Mouse (Mus musculus) MEL (cell line): Measurements from ENCODE around the gene Trpt1. TPM values are rescaled to one million over a fixed set of nuclear protein-coding genes. Genes with fewer than 3 reads are reported as not detected.

Experiments used
- DNase-seq: peaks from one replicate; pipeline ENCODE4 v3.0.0; 2011; ENCODE audit warnings: low read depth, low spot score
- H3K27ac ChIP-seq: 2 replicates; pipeline ENCODE4 v1.5.1; 2012; ENCODE audit warnings: low read depth, mild to moderate bottlenecking, control low read depth, low read length, moderate library complexity; ENCODE audit not compliant: control insufficient read depth
- H3K27me3 ChIP-seq, 2 experiments: fragments of 150-350 bp in 1 of 2; sonication (generic) in 1 of 2; 2 replicates each; pipeline ENCODE4 v1.6.1; 2012; ENCODE audit warnings: low read length in 2 of 2, mild to moderate bottlenecking in 2 of 2, improper control_type of control experiment in 1 of 2, moderate library complexity in 1 of 2; ENCODE audit not compliant: insufficient read depth in 2 of 2, control insufficient read depth in 1 of 2
- H3K36me3 ChIP-seq, 2 experiments: 2 replicates each; pipeline ENCODE4 v1.6.1; 2012 to 2014; ENCODE audit warnings: low read length in 2 of 2, improper control_type of control experiment in 1 of 2, inconsistent platforms in 1 of 2, mild to moderate bottlenecking in 1 of 2; ENCODE audit not compliant: insufficient read depth in 2 of 2, control insufficient read depth in 1 of 2
- H3K4me1 ChIP-seq, 2 experiments: fragments of 150-350 bp in 1 of 2; sonication (generic) in 1 of 2; 2 replicates each; pipeline ENCODE4 v1.6.1; 2012; ENCODE audit warnings: low read length in 2 of 2, improper control_type of control experiment in 1 of 2, mild to moderate bottlenecking in 1 of 2; ENCODE audit not compliant: insufficient read depth in 2 of 2, control insufficient read depth in 1 of 2
- H3K4me3 ChIP-seq, 2 experiments: fragments of 150-350 bp in 1 of 2; sonication (generic) in 1 of 2; 2 replicates each; pipeline ENCODE4 v1.5.1; 2012; ENCODE audit warnings: low read depth in 2 of 2, low read length in 2 of 2, mild to moderate bottlenecking in 2 of 2, moderate library complexity in 2 of 2, control low read depth in 1 of 2, improper control_type of control experiment in 1 of 2; ENCODE audit not compliant: control insufficient read depth in 1 of 2, insufficient read depth in 1 of 2
- H3K79me2 ChIP-seq: 2 replicates; pipeline ENCODE4 v1.6.1; 2012; ENCODE audit warnings: mild to moderate bottlenecking, low read length, moderate library complexity; ENCODE audit not compliant: control insufficient read depth, poor library complexity, insufficient read depth
- H3K9ac ChIP-seq: 2 replicates; pipeline ENCODE4 v1.6.1; 2012; ENCODE audit warnings: low read depth, mild to moderate bottlenecking, control low read depth, low read length, moderate library complexity; ENCODE audit not compliant: control insufficient read depth, poor library complexity, severe bottlenecking
- H3K9me3 ChIP-seq: fragments of 150-350 bp; sonication (generic); replicated peaks from 2 replicates; pipeline ENCODE4 v1.6.1; 2012; ENCODE audit warnings: mild to moderate bottlenecking, low read length, improper control_type of control experiment, moderate library complexity; ENCODE audit not compliant: insufficient read depth
- BHLHE40 ChIP-seq: IDR thresholded peaks from 2 replicates; pipeline ENCODE4 v1.6.1; 2012; ENCODE audit warnings: low read depth, mild to moderate bottlenecking, inconsistent platforms, low read length, improper control_type of control experiment, borderline replicate concordance
- CHD2 ChIP-seq: IDR thresholded peaks from 2 replicates; pipeline ENCODE4 v1.6.1; 2011; ENCODE audit warnings: low read length, improper control_type of control experiment
- CTCF ChIP-seq, 3 experiments: IDR thresholded peaks in 2 of 3; conservative IDR thresholded peaks in 1 of 3; 2 replicates each; pipeline ENCODE4 v1.5.1; 2011 to 2012; ENCODE audit warnings: low read length in 3 of 3, low read depth in 2 of 3, mild to moderate bottlenecking in 2 of 3, improper control_type of control experiment in 1 of 3, inconsistent platforms in 1 of 3, mixed read lengths in 1 of 3, moderate library complexity in 1 of 3; ENCODE audit not compliant: control insufficient read depth in 1 of 3, insufficient read depth in 1 of 3, poor library complexity in 1 of 3, severe bottlenecking in 1 of 3
- ELF1 ChIP-seq: IDR thresholded peaks from 2 replicates; pipeline ENCODE4 v1.6.1; 2014; ENCODE audit warnings: low read depth, mild to moderate bottlenecking, inconsistent platforms, low read length, improper control_type of control experiment, moderate library complexity
- ETS1 ChIP-seq: IDR thresholded peaks from 2 replicates; pipeline ENCODE4 v1.6.1; 2012; ENCODE audit warnings: low read depth, mild to moderate bottlenecking, inconsistent platforms, low read length, improper control_type of control experiment, moderate library complexity
- GABPA ChIP-seq: IDR thresholded peaks from 2 replicates; pipeline ENCODE4 v1.6.1; 2012; ENCODE audit warnings: low read depth, mild to moderate bottlenecking, inconsistent platforms, low read length, improper control_type of control experiment, moderate library complexity
- HCFC1 ChIP-seq: IDR thresholded peaks from 2 replicates; pipeline ENCODE4 v1.6.1; 2012; ENCODE audit warnings: low read depth, mild to moderate bottlenecking, inconsistent platforms, low read length, improper control_type of control experiment, moderate library complexity
- MAX ChIP-seq: IDR thresholded peaks from 2 replicates; pipeline ENCODE4 v1.6.1; 2011; ENCODE audit warnings: low read length, improper control_type of control experiment
- MAZ ChIP-seq: IDR thresholded peaks from 2 replicates; pipeline ENCODE4 v1.6.1; 2012; ENCODE audit warnings: low read depth, mild to moderate bottlenecking, inconsistent platforms, low read length, improper control_type of control experiment
- MEF2A ChIP-seq: IDR thresholded peaks from 2 replicates; pipeline ENCODE4 v1.6.1; 2014; ENCODE audit warnings: low read depth, mild to moderate bottlenecking, inconsistent platforms, low read length, improper control_type of control experiment; ENCODE audit not compliant: poor library complexity, insufficient replicate concordance, severe bottlenecking; ENCODE audit errors: extremely low read depth
- MXI1 ChIP-seq: IDR thresholded peaks from 2 replicates; pipeline ENCODE4 v1.6.1; 2011; ENCODE audit warnings: mild to moderate bottlenecking, low read depth, low read length, improper control_type of control experiment
- MYB ChIP-seq: IDR thresholded peaks from 2 replicates; pipeline ENCODE4 v1.6.1; 2011; ENCODE audit warnings: mild to moderate bottlenecking, low read depth, low read length, improper control_type of control experiment
- MYC ChIP-seq: IDR thresholded peaks from 2 replicates; pipeline ENCODE4 v1.6.1; 2011; ENCODE audit warnings: low read depth, mild to moderate bottlenecking, low read length, improper control_type of control experiment, moderate library complexity
- NELFE ChIP-seq: IDR thresholded peaks from 2 replicates; pipeline ENCODE4 v1.6.1; 2011; ENCODE audit warnings: low read depth, low read length, improper control_type of control experiment
- POLR2AphosphoS2 ChIP-seq: IDR thresholded peaks from 2 replicates; pipeline ENCODE4 v1.6.1; 2011; ENCODE audit warnings: low read length, improper control_type of control experiment
- POLR2AphosphoS5 ChIP-seq: IDR thresholded peaks from 2 replicates; pipeline ENCODE4 v1.6.1; 2012; ENCODE audit warnings: low read depth, borderline replicate concordance, mild to moderate bottlenecking, inconsistent platforms, low read length, moderate library complexity, mixed read lengths
- RAD21 ChIP-seq: IDR thresholded peaks from 2 replicates; pipeline ENCODE4 v1.6.1; 2011; ENCODE audit warnings: mild to moderate bottlenecking, low read depth, low read length, improper control_type of control experiment
- ZC3H11A ChIP-seq: IDR thresholded peaks from 2 replicates; pipeline ENCODE4 v1.6.1; 2012; ENCODE audit warnings: low read depth, mild to moderate bottlenecking, inconsistent platforms, low read length, improper control_type of control experiment
- ZKSCAN1 ChIP-seq: IDR thresholded peaks from 2 replicates; pipeline ENCODE4 v1.6.1; 2012; ENCODE audit warnings: low read depth, mild to moderate bottlenecking, inconsistent platforms, low read length, improper control_type of control experiment, moderate library complexity
- ZMIZ1 ChIP-seq: IDR thresholded peaks from 2 replicates; pipeline ENCODE4 v1.6.1; 2012; ENCODE audit warnings: low read depth, mild to moderate bottlenecking, inconsistent platforms, low read length, improper control_type of control experiment, moderate library complexity
- polyA plus RNA-seq, 2 experiments: library from polyadenylated mRNA; stranded (reverse) in 1 of 2; unstranded in 1 of 2; fragments of >175 nt in 1 of 2; fragments of >200 nt in 1 of 2; gene quantifications; 2 replicates each; pipeline versions ENCODE4 v1.2.1 to v1.2.4; 2012; ENCODE audit warnings: low replicate concordance in 2 of 2, low read depth in 1 of 2; ENCODE audit not compliant: insufficient read length in 2 of 2, insufficient read depth in 1 of 2, missing spikeins in 1 of 2
- total RNA-seq: library from RNA; depleted of rRNA; stranded (reverse); fragments of 300-350 nt; gene quantifications from 2 replicates; pipeline ENCODE4 v1.2.3, GENCODE M21; 2012

Gene Trpt1
- total and polyA plus RNA-seq, 3 experiments: 1.8 to 2.3 TPM; not detected in 1

- H3K4me1 ChIP-seq: peaks cover 4 to 46% of the 10 kb centered on the region in 2 experiments
- H3K27ac ChIP-seq: peak overlapping the region; percentile 41
- DNase-seq: peak; percentile 51
- H3K9ac ChIP-seq: peak overlapping the region; percentile 77
- TF ChIP-seq CTCF (IDR thresholded peaks at IDR 0.05 in 2 of 3, conservative IDR thresholded peaks at IDR 0.05 in 1 of 3; ENCODE audit: control insufficient read depth in 1 of 3, insufficient read depth in 1 of 3, low read depth in 2 of 3, low read length in 3 of 3, poor library complexity in 1 of 3, severe bottlenecking in 1 of 3) (no peak), ZC3H11A (no peak), ETS1 (no peak), POLR2AphosphoS5 (no peak), BHLHE40 (no peak), POLR2AphosphoS2 (no peak), MAZ (no peak), MEF2A (no peak), ZMIZ1 (no peak), MYB (no peak)
- H3K9me3 ChIP-seq: no peaks in the 10 kb centered on the region
- H3K27me3 ChIP-seq: no peaks in the 10 kb centered on the region
- H3K36me3 ChIP-seq: peaks cover 0 to 24% of the 10 kb centered on the region in 2 experiments; a peak in 2 of 4 replicates
- H3K79me2 ChIP-seq: peaks cover 21% of the 10 kb centered on the region
- H3K4me3 ChIP-seq: peak overlapping the region; percentile 9 to 19; a peak in 2 of 4 replicates
These were observed 23.5 kb upstream of the Trpt1 start for GRCm38 (mm10) chr19:6972247-6972917.

DNA sequence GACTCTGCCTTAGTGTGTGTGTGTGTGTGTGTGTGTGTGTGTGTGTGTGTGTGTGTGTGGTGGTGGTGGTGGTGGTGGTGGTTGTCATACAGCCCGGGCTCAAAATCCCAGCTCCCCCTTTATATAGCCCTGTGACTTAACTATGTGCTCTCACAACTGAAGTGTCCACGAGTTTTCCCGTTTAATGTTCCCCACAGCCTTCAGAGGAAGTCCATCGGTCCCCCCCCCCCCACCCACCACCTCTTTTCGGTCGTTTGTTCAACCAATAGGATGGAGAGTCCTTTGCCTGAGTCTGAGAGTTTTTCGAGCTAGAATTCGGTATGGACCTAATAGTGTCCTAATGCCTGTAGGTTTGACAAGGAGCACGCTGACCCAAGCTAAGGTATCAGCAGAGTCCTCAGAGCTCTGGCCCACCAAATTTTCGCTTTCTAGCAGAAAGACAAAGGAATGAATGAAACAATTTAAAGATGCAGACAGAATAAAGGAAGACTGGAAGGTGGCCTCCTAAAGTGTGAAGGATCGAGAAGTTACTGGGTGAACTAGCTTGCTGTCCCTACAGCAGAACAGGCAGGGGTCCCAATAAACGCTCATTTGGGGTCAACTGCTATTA, 22.2 kb upstream of the Trpt1 start:
- Histone ChIP-seq H3K79me2 (peaks cover 31% of the 10 kb centered on the region), H3K4me3 (peak overlapping the region; percentile 57 to 74), H3K27me3 (no peaks in the 10 kb centered on the region), H3K27ac (peak overlapping the region; percentile 94)
- TF ChIP-seq MYC (no peak; the same call in 1 of the 2 replicates), MYB (no peak), POLR2AphosphoS5 (no peak), MXI1 (no peak; the same call in 1 of the 2 replicates), CHD2 (no peak), ELF1 (no peak), HCFC1 (no peak), MAX (0 out of 2 replicates have a peak, but pooled peaks have one; percentile 14), ZKSCAN1 (no peak), POLR2AphosphoS2 (no peak), ETS1 (no peak), ZC3H11A (no peak), NELFE (peak; percentile 42; the same call in 1 of the 2 replicates), GABPA (no peak), RAD21 (no peak)
- TF ChIP-seq, all 39 proteins: peak for 2
- Histone ChIP-seq H3K4me1 (peaks cover 4 to 51% of the 10 kb centered on the region in 2 experiments), H3K9ac (peak overlapping the region; percentile 77), H3K9me3 (no peaks in the 10 kb centered on the region), H3K36me3 (peaks cover 0 to 27% of the 10 kb centered on the region in 2 experiments; a peak in 2 of 4 replicates)
- peak; percentile 76 for DNase-seq
